Mouse (Mus musculus) bone marrow, adult 2 months (tissue): ENCODE measurements at regions not wholly inside any gene's neighbourhood (a gene's known extent, or its start where the extent isn't known, plus 50 kb on each side); places are given as distances from the start of the nearest gene placed in this dataset.

Experiments
- CTCF ChIP-seq: fragments of 200-500 bp; IDR thresholded peaks from 2 replicates; pipeline ENCODE4 v1.5.1; 2011; ENCODE audit warnings: low read length, control low read depth; ENCODE audit not compliant: control insufficient read depth, insufficient read depth
- POLR2A ChIP-seq: fragments of 200-500 bp; IDR thresholded peaks from 2 replicates; pipeline ENCODE4 v1.6.1; 2011; ENCODE audit warnings: low read depth, mild to moderate bottlenecking, control low read depth, low read length, borderline replicate concordance; ENCODE audit not compliant: control insufficient read depth

GRCm38 (mm10) chr19:56162156-56162555 is 124.8 kb upstream of the Habp2 start:
- TF ChIP-seq CTCF (no peak), POLR2A (no peak)
